Mouse (Mus musculus) midbrain, embryonic 16.5 days (tissue): ENCODE results near the gene Sparc. TPM values are rescaled to one million over a fixed set of nuclear protein-coding genes. Genes with fewer than 3 reads are reported as not detected.

Experiments
- ATAC-seq: fragments of 200-750 bp; cut with Nextera tagmentation; 2 replicates; pipeline ENCODE4 v1.8.0; 2017; ENCODE audit warnings: moderate TSS enrichment
- H3K27ac ChIP-seq: fragments of 300-500 bp; sonication (generic); 2 replicates; pipeline ENCODE4 v1.5.1; 2014; ENCODE audit warnings: mild to moderate bottlenecking, low read length, mixed read lengths
- H3K27me3 ChIP-seq: fragments of 300-500 bp; sonication (generic); 2 replicates; pipeline ENCODE4 v1.6.1; 2014; ENCODE audit warnings: low read depth, low read length, mixed read lengths; ENCODE audit not compliant: control insufficient read depth, insufficient read depth
- H3K36me3 ChIP-seq: fragments of 300-500 bp; sonication (generic); 2 replicates; pipeline ENCODE4 v1.6.1; 2014; ENCODE audit warnings: mild to moderate bottlenecking, low read length, moderate library complexity, mixed read lengths; ENCODE audit not compliant: control insufficient read depth, insufficient read depth
- H3K4me1 ChIP-seq: fragments of 300-500 bp; sonication (generic); 2 replicates; pipeline ENCODE4 v1.6.1; 2014; ENCODE audit warnings: mild to moderate bottlenecking, low read length, mixed read lengths; ENCODE audit not compliant: control insufficient read depth, insufficient read depth
- H3K4me2 ChIP-seq: fragments of 300-500 bp; sonication (generic); 2 replicates; pipeline ENCODE4 v1.6.1; 2014; ENCODE audit warnings: mild to moderate bottlenecking, low read length, mixed read lengths
- H3K4me3 ChIP-seq: fragments of 300-500 bp; sonication (generic); 2 replicates; pipeline ENCODE4 v1.5.1; 2014; ENCODE audit warnings: low read depth, mild to moderate bottlenecking, low read length, moderate library complexity, mixed read lengths
- H3K9ac ChIP-seq: fragments of 300-500 bp; sonication (generic); 2 replicates; pipeline ENCODE4 v1.6.1; 2014; ENCODE audit warnings: low read depth, low read length, mixed read lengths
- H3K9me3 ChIP-seq: fragments of 300-500 bp; sonication (generic); replicated peaks from 2 replicates; pipeline ENCODE4 v1.6.1; 2014; ENCODE audit warnings: mild to moderate bottlenecking, low read length, mixed read lengths; ENCODE audit not compliant: control insufficient read depth, poor library complexity, severe bottlenecking
- WGBS: fragments of 180-500 bp; shearing (Covaris S2); extraction: QIAGEN DNeasy Blood & Tissue Kit; methylation state at CpG from one replicate; pipeline ENCODE4 v1.1.7; 2014; 5-methylcytosine and 5-hydroxymethylcytosine counted together
- polyA plus RNA-seq: library from polyadenylated mRNA; unstranded; fragments of >200 nt; fragmentation: Nextera tagmentation; extraction: Ambion mirVana; gene quantifications from 2 replicates; pipeline ENCODE4 v1.2.1, GENCODE M21; 2015

Sparc gene
- polyA plus RNA-seq, 1 experiment from 2014 or later = 452 TPM

GRCm38 (mm10) chr11:55415036-55415704 is 7.8 kb downstream of the Sparc start:
- ATAC-seq = no peak
- Histone ChIP-seq H3K9ac (no peak overlapping the region), H3K9me3 (no peaks in the 10 kb centered on the region), H3K4me3 (no peak overlapping the region), H3K4me2 (no peak overlapping the region), H3K36me3 (no peaks in the 10 kb centered on the region), H3K27me3 (no peaks in the 10 kb centered on the region), H3K27ac (no peak overlapping the region), H3K4me1 (peaks cover 17% of the 10 kb centered on the region)
- 81% methylated on average over 9 of the region's 9 CpGs for WGBS

DNA sequence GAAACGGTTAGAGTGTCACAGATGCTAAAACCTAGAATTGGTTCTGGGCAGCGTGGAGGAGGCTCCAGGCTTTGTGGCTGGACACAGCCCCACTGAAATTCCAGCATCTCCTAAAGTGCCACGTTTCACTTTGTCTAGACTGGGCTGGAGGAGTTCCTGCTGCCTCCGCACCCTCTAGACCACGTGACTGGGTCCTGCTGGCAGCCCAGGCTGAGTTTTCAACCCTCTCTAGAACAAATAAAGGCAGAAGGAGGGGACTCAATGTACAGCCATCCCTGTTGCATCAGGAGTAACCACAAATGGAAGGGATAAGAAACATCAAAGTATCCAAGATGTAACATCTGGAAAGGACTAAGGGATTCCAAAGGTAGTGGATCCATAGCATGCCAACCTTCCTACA is 8.7 kb downstream of the Sparc start:
- H3K4me1 ChIP-seq = peaks cover 13% of the 10 kb centered on the region
- no peak overlapping the region for H3K27ac ChIP-seq
- no peak for ATAC-seq
- no peaks in the 10 kb centered on the region for H3K9me3 ChIP-seq
- no peaks in the 10 kb centered on the region for H3K27me3 ChIP-seq
- H3K4me2 ChIP-seq = no peak overlapping the region
- no peaks in the 10 kb centered on the region for H3K36me3 ChIP-seq
- H3K9ac ChIP-seq = no peak overlapping the region
- no peak overlapping the region for H3K4me3 ChIP-seq
- 79% methylated on average over 5 of the region's 5 CpGs for WGBS

- 98% methylated on average over 2 of the region's 2 CpGs for WGBS
- H3K36me3 ChIP-seq = no peaks in the 10 kb centered on the region
- no peak for ATAC-seq
These were observed 9.6 kb downstream of the Sparc start for GRCm38 (mm10) chr11:55413416-55413796.

DNA sequence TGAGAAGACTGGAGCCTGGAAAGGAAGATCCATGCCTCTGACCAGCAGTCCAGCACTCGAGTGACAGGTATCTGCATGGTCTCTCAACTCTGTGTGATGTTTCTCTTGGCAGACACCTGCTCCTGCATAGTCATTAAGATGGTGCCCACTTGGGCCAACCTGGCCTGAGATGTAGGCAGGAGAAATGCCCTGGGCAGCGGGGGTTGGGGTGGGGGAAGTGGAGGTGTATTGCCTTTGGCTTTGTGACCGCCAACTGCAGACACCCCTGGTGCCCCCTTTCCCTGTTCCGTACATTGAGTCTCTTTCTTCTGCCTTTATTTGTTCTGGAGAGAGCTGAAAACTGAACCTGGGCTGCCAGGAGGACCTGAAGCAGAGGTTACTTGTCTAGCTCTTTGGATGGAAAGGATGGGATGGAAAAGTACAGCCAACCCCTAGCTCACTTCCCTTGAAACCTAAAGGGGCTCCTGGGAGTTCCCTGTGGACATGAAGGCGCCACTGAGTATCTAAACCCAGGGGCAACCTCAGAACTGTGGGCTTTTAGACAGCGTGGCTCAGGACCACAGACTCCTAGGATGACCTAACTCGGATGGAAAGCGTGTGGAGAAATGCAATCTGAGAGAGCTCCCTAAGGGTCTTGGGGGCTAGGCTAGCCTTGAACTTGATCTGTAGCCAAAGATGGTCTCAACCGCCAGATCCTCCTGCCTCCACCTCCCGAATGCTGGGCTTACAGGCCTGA is 10.1 kb downstream of the Sparc start:
- Histone ChIP-seq H3K9ac (no peak overlapping the region), H3K4me3 (no peak overlapping the region), H3K4me2 (no peak overlapping the region), H3K27me3 (no peaks in the 10 kb centered on the region), H3K4me1 (peaks cover under 1% of the 10 kb centered on the region), H3K36me3 (no peaks in the 10 kb centered on the region), H3K9me3 (no peaks in the 10 kb centered on the region), H3K27ac (no peak overlapping the region)
- no peak for ATAC-seq
- WGBS = 95% methylated on average over 10 of the region's 10 CpGs

More at GRCm38 (mm10) chr11:55413416-55413796, 9.6 kb downstream of the Sparc start:
- H3K27me3 ChIP-seq = no peaks in the 10 kb centered on the region
- H3K9me3 ChIP-seq = no peaks in the 10 kb centered on the region
- H3K4me3 ChIP-seq = no peak overlapping the region
- peaks cover 6% of the 10 kb centered on the region for H3K4me1 ChIP-seq
- no peak overlapping the region for H3K9ac ChIP-seq
- no peak overlapping the region for H3K27ac ChIP-seq
- H3K4me2 ChIP-seq = no peak overlapping the region

DNA sequence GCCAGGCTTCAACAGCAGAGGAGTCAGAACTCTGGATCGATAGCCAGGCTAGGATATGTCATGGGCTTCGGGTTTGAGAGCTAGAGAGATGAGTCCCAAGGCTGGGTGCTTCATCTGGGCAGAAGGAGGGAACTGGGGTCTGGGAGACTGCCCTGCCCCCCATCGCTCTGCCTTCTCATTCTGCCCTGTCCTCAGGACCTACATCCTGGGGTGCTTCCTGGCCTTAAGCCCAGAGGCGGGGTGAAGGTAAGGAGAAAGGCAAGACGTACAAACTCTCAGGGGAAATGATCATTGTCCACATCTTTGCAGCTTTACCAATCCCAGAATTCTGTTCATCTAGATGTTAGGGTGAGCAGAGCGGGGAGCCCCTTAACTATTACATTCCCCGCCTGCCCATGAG is 10.9 kb downstream of the Sparc start:
- H3K9me3 ChIP-seq = no peaks in the 10 kb centered on the region
- H3K9ac ChIP-seq = no peak overlapping the region
- WGBS = 86% methylated on average over 7 of the region's 7 CpGs
- no peak overlapping the region for H3K4me2 ChIP-seq
- H3K27me3 ChIP-seq = no peaks in the 10 kb centered on the region
- H3K4me3 ChIP-seq = no peak overlapping the region
- H3K4me1 ChIP-seq = no peaks in the 10 kb centered on the region
- H3K27ac ChIP-seq = no peak overlapping the region
- no peak for ATAC-seq
- H3K36me3 ChIP-seq = no peaks in the 10 kb centered on the region

DNA sequence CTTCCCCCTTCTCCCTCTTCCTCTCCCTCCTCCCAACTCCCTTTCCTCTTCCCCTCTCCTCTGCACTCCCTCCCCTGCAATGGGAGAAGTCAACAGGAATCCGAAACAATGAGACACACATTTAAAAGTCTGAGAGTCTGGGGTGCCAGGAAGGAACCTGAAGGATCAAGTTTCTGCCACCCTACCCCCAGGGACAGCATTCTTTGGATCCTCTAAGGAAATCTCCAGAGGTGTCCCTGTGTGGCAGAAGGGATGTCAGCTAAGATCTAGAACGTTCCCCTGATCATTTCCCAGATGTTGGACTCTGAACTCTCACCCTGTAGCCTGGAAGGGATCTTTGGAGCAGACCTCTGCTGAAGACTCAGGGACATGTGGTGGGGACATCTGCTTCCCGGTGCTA is 12.5 kb downstream of the Sparc start:
- Histone ChIP-seq H3K4me2 (no peak overlapping the region), H3K27me3 (no peaks in the 10 kb centered on the region), H3K9me3 (no peaks in the 10 kb centered on the region), H3K36me3 (no peaks in the 10 kb centered on the region), H3K4me1 (no peaks in the 10 kb centered on the region), H3K27ac (no peak overlapping the region), H3K9ac (no peak overlapping the region), H3K4me3 (no peak overlapping the region)
- no peak for ATAC-seq
- 69% methylated on average over 3 of the region's 3 CpGs for WGBS

GRCm38 (mm10) chr11:55410005-55410404 is 13.0 kb downstream of the Sparc start:
- no peak for ATAC-seq
- no peak overlapping the region for H3K9ac ChIP-seq
- no peak overlapping the region for H3K4me2 ChIP-seq
- H3K4me1 ChIP-seq = no peaks in the 10 kb centered on the region
- no peak overlapping the region for H3K27ac ChIP-seq
- 93% methylated on average over 3 of the region's 3 CpGs for WGBS
- H3K9me3 ChIP-seq = no peaks in the 10 kb centered on the region
- H3K36me3 ChIP-seq = no peaks in the 10 kb centered on the region
- H3K27me3 ChIP-seq = no peaks in the 10 kb centered on the region
- H3K4me3 ChIP-seq = no peak overlapping the region

- 90% methylated on average over 4 of the region's 4 CpGs for WGBS
These were observed 15.8 kb downstream of the Sparc start for GRCm38 (mm10) chr11:55407133-55407532.

More at GRCm38 (mm10) chr11:55407133-55407532, 15.8 kb downstream of the Sparc start:
- H3K27ac ChIP-seq = no peak overlapping the region
- no peak overlapping the region for H3K4me3 ChIP-seq
- no peaks in the 10 kb centered on the region for H3K9me3 ChIP-seq
- no peaks in the 10 kb centered on the region for H3K4me1 ChIP-seq
- no peak overlapping the region for H3K9ac ChIP-seq
- no peak for ATAC-seq
- no peaks in the 10 kb centered on the region for H3K36me3 ChIP-seq
- H3K4me2 ChIP-seq = no peak overlapping the region
- no peaks in the 10 kb centered on the region for H3K27me3 ChIP-seq
